In the genomic region with DNA sequence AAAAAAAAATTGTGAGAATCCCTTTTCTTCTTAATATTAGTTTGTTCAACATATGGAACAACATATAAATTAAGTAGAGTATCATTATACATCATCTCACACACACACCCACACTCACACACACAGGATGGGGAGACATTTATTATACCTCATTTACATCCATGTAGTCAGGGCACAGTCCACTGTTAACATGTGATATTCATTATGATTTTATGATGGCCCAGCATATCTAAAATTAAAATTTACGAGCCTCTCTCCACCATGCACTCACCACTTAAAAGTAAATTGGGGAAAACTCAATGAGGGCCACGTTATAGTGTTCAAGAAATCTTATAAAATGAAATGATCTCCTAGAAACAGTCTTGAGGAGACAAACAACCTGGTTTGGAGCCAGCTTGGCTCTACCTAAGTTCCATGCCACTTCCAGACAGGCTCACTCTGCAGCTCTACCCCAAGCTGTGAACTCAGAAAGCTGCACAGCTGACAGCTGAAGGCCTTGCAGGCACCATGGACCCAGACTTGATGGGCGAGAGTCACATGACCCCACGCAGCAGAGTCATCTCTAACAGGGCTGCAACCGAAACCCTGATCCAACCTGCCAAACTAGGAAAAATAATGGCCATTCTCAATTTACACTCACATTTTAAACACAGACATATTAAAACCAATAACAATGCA, we compare ENCODE assay signal across 29 mouse cellular contexts. TPM values are rescaled to one million over a fixed set of nuclear protein-coding genes. Genes with fewer than 3 reads are reported as not detected.
DNase-seq lines count a peak whose midpoint lies in the region; ATAC-seq and TF ChIP-seq lines count a peak whose summit lies in the region.
"Had no signal": no experiment of that assay in that cellular context is flagged by ENCODE, and none has a peak within 500 bp of the region (broad histone marks: within the 10 kb centered on the region; RNA-seq: fewer than 3 reads in every experiment).

No protein-coding gene starts in this region.

- no peak overlapping the region for H3K4me3 ChIP-seq in stomach, embryonic 16.5 days (replicated peaks; ENCODE audit: low read length)
- H3K4me3 ChIP-seq in stomach, postnatal 0 days (ENCODE audit: low read depth, low read length): no peak overlapping the region
- no peak overlapping the region for H3K4me3 ChIP-seq in limb, embryonic 12.5 days (replicated peaks)
- H3K4me3 ChIP-seq in intestine, postnatal 0 days (ENCODE audit: low read depth, low read length): no peak overlapping the region
- H3K4me3 ChIP-seq: forebrain, embryonic 13.5 days; liver, embryonic 15.5 days; neural tube, embryonic 12.5 days; stomach, embryonic 15.5 days had no signal

- H3K4me2 ChIP-seq in stomach, embryonic 16.5 days (ENCODE audit: low read depth, low read length): no peak overlapping the region
- H3K4me2 ChIP-seq in stomach, postnatal 0 days (replicated peaks; ENCODE audit: low read depth): no peak overlapping the region
- no peak overlapping the region for H3K4me2 ChIP-seq in limb, embryonic 12.5 days
- no peak overlapping the region for H3K4me2 ChIP-seq in intestine, postnatal 0 days (replicated peaks; ENCODE audit: low read depth)
- H3K4me2 ChIP-seq: forebrain, embryonic 13.5 days; liver, embryonic 15.5 days; lung, embryonic 14.5 days; neural tube, embryonic 12.5 days; stomach, embryonic 15.5 days had no signal

- no peak overlapping the region for H3K9ac ChIP-seq in stomach, embryonic 16.5 days (ENCODE audit: low read length)
- H3K9ac ChIP-seq in stomach, postnatal 0 days (ENCODE audit: low read length): no peak overlapping the region
- H3K9ac ChIP-seq in limb, embryonic 12.5 days (replicated peaks): no peak overlapping the region
- no peak overlapping the region for H3K9ac ChIP-seq in intestine, postnatal 0 days (ENCODE audit: low read depth, low read length)
- H3K9ac ChIP-seq: forebrain, embryonic 13.5 days; liver, embryonic 15.5 days; lung, embryonic 14.5 days; neural tube, embryonic 12.5 days; stomach, embryonic 15.5 days had no signal

- no peaks in the 10 kb centered on the region for H3K27me3 ChIP-seq in stomach, embryonic 16.5 days (ENCODE audit: control insufficient read depth, insufficient read depth, low read length)
- H3K27me3 ChIP-seq in stomach, postnatal 0 days (ENCODE audit: control insufficient read depth, insufficient read depth, low read length): no peaks in the 10 kb centered on the region
- no peaks in the 10 kb centered on the region for H3K27me3 ChIP-seq in limb, embryonic 12.5 days
- H3K27me3 ChIP-seq in intestine, postnatal 0 days (replicated peaks; ENCODE audit: control insufficient read depth, insufficient read depth, low read length): no peaks in the 10 kb centered on the region
- H3K27me3 ChIP-seq: CH12.LX; forebrain, embryonic 13.5 days; liver, embryonic 15.5 days; neural tube, embryonic 12.5 days; stomach, embryonic 15.5 days had no signal

- no peak for TF ChIP-seq EP300 in stomach, postnatal 0 days (optimal IDR thresholded peaks at IDR 0.05)

- 0 out of 2 replicates have a peak, but pooled peaks cover 2% of the 10 kb centered on the region for H3K36me3 ChIP-seq in stomach, embryonic 16.5 days (ENCODE audit: control insufficient read depth, insufficient read depth, low read length)
- H3K36me3 ChIP-seq in stomach, postnatal 0 days (ENCODE audit: control insufficient read depth, insufficient read depth, low read length): no peaks in the 10 kb centered on the region
- H3K36me3 ChIP-seq in limb, embryonic 12.5 days: peaks cover 14% of the 10 kb centered on the region
- H3K36me3 ChIP-seq in intestine, postnatal 0 days (ENCODE audit: control insufficient read depth, insufficient read depth): no peaks in the 10 kb centered on the region
- H3K36me3 ChIP-seq: liver, embryonic 15.5 days; stomach, embryonic 15.5 days had no signal

- H3K4me1 ChIP-seq in stomach, embryonic 16.5 days (ENCODE audit: control insufficient read depth, insufficient read depth, low read length): peaks cover 9% of the 10 kb centered on the region
- H3K4me1 ChIP-seq in stomach, postnatal 0 days (replicated peaks; ENCODE audit: control insufficient read depth, insufficient read depth): peaks cover 6% of the 10 kb centered on the region
- H3K4me1 ChIP-seq in limb, embryonic 12.5 days (replicated peaks): peaks cover 57% of the 10 kb centered on the region
- no peaks in the 10 kb centered on the region for H3K4me1 ChIP-seq in intestine, postnatal 0 days (replicated peaks; ENCODE audit: control insufficient read depth, insufficient read depth, low read length)
- H3K4me1 ChIP-seq: liver, embryonic 15.5 days had no signal

- DNase-seq in heart, adult 11 months: peak; percentile 83
- DNase-seq in heart, postnatal 25 days (ENCODE audit: low spot score): no peak
- DNase-seq in stomach, postnatal 0 days (ENCODE audit: low spot score): no peak
- DNase-seq in adrenal gland, postnatal 10 days: no peak
- no peak for DNase-seq in right cerebral cortex, adult 18-20 months
- DNase-seq: adrenal gland, adult 8-10 months; cerebellum, adult 11 months; cerebellum, adult 9-10 months; cerebellum, postnatal 36 days; gastrocnemius, postnatal 14 days; heart, postnatal 14 days; kidney, adult 2 months; layer of hippocampus, adult 9-11 months; lung, embryonic 14.5 days; lung, postnatal 14 days; right cerebral cortex, postnatal 25 days; thymus, adult 18-20 months; thymus, postnatal 4 days had no signal

- no peak for TF ChIP-seq CTCF in stomach, postnatal 0 days (IDR thresholded peaks at IDR 0.05; ENCODE audit: low read depth)
- no peak for TF ChIP-seq CTCF in intestine, postnatal 0 days (IDR thresholded peaks at IDR 0.05; ENCODE audit: low read depth)

- no peak for ATAC-seq in stomach, embryonic 16.5 days (ENCODE audit: insufficient read depth, low FRiP score)
- no peak for ATAC-seq in stomach, postnatal 0 days (ENCODE audit: low FRiP score, low TSS enrichment)
- ATAC-seq in limb, embryonic 12.5 days (ENCODE audit: insufficient number of reproducible peaks, insufficient read depth, low FRiP score, low TSS enrichment, low read depth): peak; percentile 75
- no peak for ATAC-seq in intestine, postnatal 0 days
- ATAC-seq: forebrain, embryonic 13.5 days; hindbrain, embryonic 16.5 days; midbrain, embryonic 16.5 days had no signal

- H3K27ac ChIP-seq in stomach, embryonic 16.5 days (ENCODE audit: low read length): peak overlapping the region; percentile 38; the same call in 1 of the 2 replicates
- H3K27ac ChIP-seq in stomach, postnatal 0 days (replicated peaks): no peak overlapping the region
- H3K27ac ChIP-seq in limb, embryonic 12.5 days: peak overlapping the region; percentile 71
- H3K27ac ChIP-seq in intestine, postnatal 0 days (ENCODE audit: low read depth, low read length): no peak overlapping the region
- H3K27ac ChIP-seq: forebrain, embryonic 13.5 days; kidney, postnatal 0 days; liver, embryonic 15.5 days; neural tube, embryonic 12.5 days; stomach, embryonic 15.5 days had no signal

- WGBS in stomach, embryonic 16.5 days: 65% methylated on average over 5 of the region's 5 CpGs
- WGBS in stomach, postnatal 0 days: 71% methylated on average over 5 of the region's 5 CpGs
- WGBS in limb, embryonic 12.5 days: 20% methylated on average over 5 of the region's 5 CpGs
- WGBS in intestine, postnatal 0 days: 75% methylated on average over 5 of the region's 5 CpGs

- H3K9me3 ChIP-seq in stomach, embryonic 16.5 days (replicated peaks; ENCODE audit: control insufficient read depth, low read length): peaks cover 4% of the 10 kb centered on the region; the same call in 1 of the 2 replicates
- no peaks in the 10 kb centered on the region for H3K9me3 ChIP-seq in stomach, postnatal 0 days (ENCODE audit: control insufficient read depth, low read length)
- no peaks in the 10 kb centered on the region; the same call in 1 of the 2 replicates for H3K9me3 ChIP-seq in limb, embryonic 12.5 days
- no peaks in the 10 kb centered on the region for H3K9me3 ChIP-seq in intestine, postnatal 0 days (ENCODE audit: control insufficient read depth)
- H3K9me3 ChIP-seq: forebrain, embryonic 13.5 days; liver, embryonic 15.5 days; stomach, embryonic 15.5 days had no signal

- intact Hi-C loops in heart, postnatal 25 days (cut with DNase I): no loop called here

RNA-seq across cellular contexts. Expression of a gene that starts 57.7 kb away (rescaled TPM):
- 1 to 10 TPM; 6.6 to 6.8 TPM for total RNA-seq in heart, postnatal 25 days (2021)
- polyA plus RNA-seq in stomach, embryonic 16.5 days (2015; fragmentation: Nextera tagmentation; extraction: Ambion mirVana): 10.4 and 11.5 TPM in 2 replicates
- 5.9 and 6.3 TPM in 2 replicates for polyA plus RNA-seq in stomach, postnatal 0 days (2015; fragmentation: Nextera tagmentation; extraction: Ambion mirVana)
- 22.1 and 25.3 TPM in 2 replicates for polyA plus RNA-seq in limb, embryonic 12.5 days (2016; fragmentation: Nextera tagmentation; extraction: Ambion mirVana)
- 4.5 and 5.5 TPM in 2 replicates for polyA plus RNA-seq in intestine, postnatal 0 days (2015; fragmentation: Nextera tagmentation; extraction: Ambion mirVana)
- total RNA-seq in adrenal gland, postnatal 10 days (2021): 10 to 100 TPM; 10.2 to 14.9 TPM

Comparison
In these comparisons a context has a peak if more than half of its experiments do, and no peak if none do; other contexts are left out.
1. H3K27ac ChIP-seq: peak in stomach, embryonic 16.5 days (single experiment) and limb, embryonic 12.5 days (single experiment); none in stomach, postnatal 0 days (single experiment) and intestine, postnatal 0 days (single experiment).